Mouse (Mus musculus) heart, postnatal 36 days (tissue): ENCODE measurements around the gene Gstz1. TPM values are rescaled to one million over a fixed set of nuclear protein-coding genes. Genes with fewer than 3 reads are reported as not detected.
"Not testable (repeated sequence)": the region's sequence is repeated elsewhere in the genome, so short reads cannot be mapped to it uniquely, and the experiment has no call there.

Experiments
- DNase-seq, 2 experiments: peaks; one replicate each; pipeline ENCODE4 v3.0.0; 2021 to 2022
- intact Hi-C: fragments of 180-260 bp; cut with DNase I; formaldehyde crosslinking; loops from one replicate; pipeline ENCODE4 v1.15.1; 2025
- total RNA-seq, 2 experiments: library from RNA; stranded (reverse); gene quantifications; 2 replicates each; pipeline ENCODE4 v1.2.3; 2021

The Gstz1 gene
- total RNA-seq, 2 experiments from 2014 or later = 47.6 TPM

GRCm38 (mm10) chr12:87154448-87154847, 7.5 kb downstream of the Gstz1 start:
- intact Hi-C loops, DNase-seq: not testable (repeated sequence)

GRCm38 (mm10) chr12:87157361-87157760, 10.4 kb downstream of the Gstz1 start:
- intact Hi-C loops = no loop called here
- no peak for DNase-seq

DNA sequence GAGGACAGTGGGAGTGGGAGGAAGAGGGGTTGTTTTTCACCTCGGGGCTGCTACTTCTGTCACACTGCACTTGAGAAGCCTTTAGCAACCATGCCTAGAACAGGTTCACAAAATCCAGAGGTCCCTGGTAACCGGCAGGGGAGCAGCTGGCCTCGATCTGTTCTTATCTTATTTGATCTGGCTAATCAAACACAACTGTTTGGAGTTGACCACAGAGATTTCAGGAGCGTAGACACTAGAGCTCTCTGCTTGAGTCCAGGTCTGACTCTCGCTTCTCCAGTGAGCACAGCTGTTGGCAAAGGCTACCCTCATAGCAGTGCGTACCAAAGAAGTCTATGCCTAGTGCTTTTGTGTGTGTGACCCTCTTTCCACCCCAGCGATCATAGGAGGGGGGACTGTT, 11.1 kb downstream of the Gstz1 start:
- intact Hi-C loops = no loop called here
- no peak for DNase-seq

DNA sequence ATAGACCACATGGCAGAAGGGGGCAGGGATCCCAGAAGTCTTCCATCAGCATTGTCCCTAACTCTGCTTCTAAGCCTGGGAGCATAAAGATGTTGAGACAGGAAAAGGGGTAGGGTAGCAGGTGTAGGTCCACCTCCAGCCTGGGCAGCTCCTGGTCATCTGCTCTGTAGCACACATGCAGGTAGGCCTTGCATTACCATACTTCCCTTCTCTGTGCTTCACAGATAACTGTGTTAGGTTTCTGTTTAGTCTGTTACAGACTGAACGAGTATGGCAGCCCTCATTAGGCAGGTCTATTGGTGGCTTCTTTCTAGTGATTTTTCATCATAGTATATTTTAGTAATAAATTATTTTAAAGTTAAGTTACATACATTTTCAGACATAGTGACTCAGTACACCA, 13.3 kb downstream of the Gstz1 start:
- no peak for DNase-seq
- intact Hi-C loops = no loop called here

DNA sequence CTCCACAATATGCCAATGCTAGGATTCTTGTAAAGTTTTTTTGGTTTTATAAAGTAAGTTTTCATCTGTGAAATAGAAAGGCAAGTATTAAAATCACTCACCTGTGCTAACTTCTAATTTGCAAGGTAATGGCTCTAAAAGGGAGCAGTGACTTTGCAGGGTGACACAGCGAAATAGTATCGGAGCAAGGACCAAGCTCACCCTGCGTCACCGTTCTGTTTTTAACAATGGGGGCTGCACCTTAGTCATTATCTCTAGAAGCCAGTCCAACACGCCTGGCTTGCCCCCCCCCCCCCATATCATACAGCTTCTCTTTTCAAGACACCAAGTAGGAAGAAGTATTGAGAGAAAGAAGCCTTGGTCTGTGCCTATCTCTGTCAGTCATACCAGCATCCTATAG, 13.8 kb downstream of the Gstz1 start:
- no peak for DNase-seq
- intact Hi-C loops = no loop called here

DNA sequence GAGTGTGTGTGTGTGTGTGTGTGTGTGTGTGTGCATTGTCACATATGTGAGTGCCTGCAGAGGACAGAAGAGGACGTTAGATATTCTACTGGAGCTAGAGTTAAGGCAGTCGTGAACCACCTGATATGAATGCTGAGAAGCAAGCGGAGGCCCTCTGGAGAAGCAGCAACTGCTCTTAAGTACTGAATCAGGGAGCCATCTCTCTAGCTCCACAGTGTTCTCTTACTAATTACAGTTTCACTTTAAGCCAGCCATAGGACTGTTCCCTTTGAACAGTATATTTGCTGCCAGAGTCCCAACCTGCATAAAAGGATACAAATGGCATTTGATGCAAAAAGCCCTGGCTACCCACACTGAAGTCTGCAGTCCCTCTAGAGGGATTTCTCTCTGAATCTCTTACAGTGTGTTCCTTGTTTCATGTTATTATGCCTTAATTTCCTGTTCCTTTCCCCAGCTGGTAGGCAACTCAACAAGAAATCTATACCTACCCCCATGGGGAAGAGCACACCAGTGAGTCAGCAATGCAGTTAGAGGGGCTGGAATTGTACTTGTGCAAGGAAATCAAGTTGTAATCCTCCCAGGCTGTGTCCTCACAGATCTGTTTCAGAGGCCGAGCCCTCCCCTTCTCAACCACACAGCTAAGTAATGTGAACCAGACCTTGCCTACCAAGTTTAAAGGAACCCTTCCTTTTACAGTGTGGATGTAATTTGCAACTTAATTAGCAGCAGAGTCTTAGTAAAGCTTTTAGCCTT, 28.4 kb downstream of the Gstz1 start:
- intact Hi-C loops = no loop called here
- DNase-seq = no peak

DNA sequence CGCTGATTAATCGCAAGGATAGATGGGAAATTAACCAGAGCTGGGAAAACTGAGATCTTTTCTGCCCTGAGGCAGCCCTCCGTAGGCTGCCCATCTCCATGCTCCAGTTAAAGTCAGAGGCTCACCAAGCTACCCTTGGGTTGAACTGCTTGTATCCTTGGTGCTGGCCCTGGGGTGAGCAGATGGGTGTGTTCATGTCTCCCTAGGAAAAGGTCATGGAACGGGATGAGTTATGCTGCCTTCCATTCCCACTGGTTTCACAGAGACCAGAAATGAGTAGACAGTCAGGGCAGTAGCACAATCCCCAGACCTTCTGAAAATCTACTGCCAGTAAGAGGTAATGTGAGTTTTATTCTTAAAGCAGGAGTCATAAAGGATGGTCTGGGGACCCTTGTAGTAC, 30.7 kb downstream of the Gstz1 start:
- intact Hi-C loops = no loop called here

GRCm38 (mm10) chr12:87193008-87193407, 46.0 kb downstream of the Gstz1 start:
- intact Hi-C loops = no loop called here
- DNase-seq = no peak

More for the DNA sequence above, 30.7 kb downstream of the Gstz1 start:
- DNase-seq = no peak

DNA sequence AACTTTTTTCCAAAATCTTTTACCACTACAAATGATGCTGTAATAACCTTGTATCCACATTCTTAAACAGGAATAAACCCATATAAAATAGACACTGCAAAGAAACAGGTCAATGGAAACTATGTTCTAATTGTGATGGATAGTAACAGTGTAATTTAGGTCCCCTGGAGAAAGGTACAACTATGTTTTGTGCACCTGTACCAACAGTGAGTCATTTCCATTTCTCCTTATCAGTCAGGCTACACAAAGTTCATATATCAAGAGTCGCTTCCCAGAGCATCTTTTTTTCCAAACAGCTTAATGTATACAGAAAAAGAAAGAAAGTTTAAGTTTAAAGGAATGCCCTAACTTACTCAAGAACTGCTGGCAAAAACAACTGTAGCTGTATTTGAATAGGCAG, 48.1 kb downstream of the Gstz1 start:
- intact Hi-C loops = no loop called here
- DNase-seq = no peak

DNA sequence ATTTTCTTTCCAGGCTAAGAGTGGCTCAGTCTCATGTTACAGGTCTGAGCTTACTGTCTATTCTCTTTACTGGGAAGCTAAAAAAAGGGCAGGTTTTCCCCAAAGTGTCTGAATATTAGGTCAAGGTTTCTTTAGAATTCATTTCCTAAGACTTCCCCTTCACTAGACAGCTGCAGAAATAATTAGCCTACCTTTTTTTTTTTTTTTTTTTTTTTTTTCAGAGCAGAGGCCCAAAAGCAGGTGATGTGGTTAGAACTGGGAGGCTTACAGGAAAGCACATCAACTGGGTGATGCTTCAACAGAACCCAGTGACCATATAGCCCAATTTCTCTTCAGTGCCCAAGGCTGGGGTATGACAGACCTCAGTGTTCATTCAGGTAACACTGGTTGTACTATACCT, 49.3 kb downstream of the Gstz1 start:
- no peak for DNase-seq
- intact Hi-C loops = no loop called here

- no peak for DNase-seq
- intact Hi-C loops = no loop called here
Measured at GRCm38 (mm10) chr12:87198792-87199191, 51.8 kb downstream of the Gstz1 start.

DNA sequence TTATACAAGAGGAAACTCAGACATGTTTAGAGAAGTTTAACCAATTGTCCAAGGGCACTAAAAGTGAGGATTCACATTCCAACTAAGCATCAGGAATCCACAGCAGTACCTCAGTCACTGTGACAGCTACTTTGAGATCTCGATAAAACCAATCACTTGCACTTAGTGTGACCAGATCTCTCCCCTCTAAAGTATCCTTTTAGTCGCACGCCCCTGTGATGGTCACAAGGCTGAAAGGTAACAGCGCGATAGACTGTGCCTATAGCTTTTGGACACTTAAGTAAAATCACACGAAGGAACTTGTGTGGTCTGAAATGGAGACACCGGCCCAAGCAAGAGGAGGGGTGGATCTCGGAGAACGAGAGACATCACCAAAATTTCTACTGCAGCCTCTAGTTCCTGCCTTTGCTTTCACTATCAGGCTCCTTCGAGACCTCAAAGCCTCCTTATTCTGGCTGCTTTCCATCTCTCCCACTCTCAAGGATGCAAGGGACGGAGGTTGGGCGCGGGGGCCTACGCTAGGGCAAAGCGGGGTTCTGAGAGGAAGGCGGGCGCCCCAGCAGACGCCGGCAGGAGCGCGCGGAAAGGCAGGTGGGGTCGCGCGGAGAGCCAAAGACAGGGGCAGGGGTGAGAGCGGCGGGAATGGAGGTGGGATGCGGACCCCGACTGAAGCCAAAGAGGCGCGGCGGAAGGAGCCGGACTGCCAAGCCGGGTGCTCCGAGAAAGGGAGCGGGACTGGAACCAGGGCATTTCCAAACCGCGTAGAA, 52.4 kb downstream of the Gstz1 start, which contains the start of gene Samd15:
TSS of gene Samd15 (plus strand) at position 518 of the 767 bp plus-strand sequence.
- intact Hi-C loops = no loop called here
- peak; percentile 47 to 48 for DNase-seq

GRCm38 (mm10) chr12:87199973-87200586, 53.1 kb downstream of the Gstz1 start, which contains the start of gene Tmed8:
Tmed8 (minus strand) TSS chr12:87200454.
- DNase-seq = peak; percentile 75 to 79
- intact Hi-C loops = loop anchor here (2.0 kb wide), 1 partner anchor 51 kb away; no protein-coding TSS in a partner anchor

DNA sequence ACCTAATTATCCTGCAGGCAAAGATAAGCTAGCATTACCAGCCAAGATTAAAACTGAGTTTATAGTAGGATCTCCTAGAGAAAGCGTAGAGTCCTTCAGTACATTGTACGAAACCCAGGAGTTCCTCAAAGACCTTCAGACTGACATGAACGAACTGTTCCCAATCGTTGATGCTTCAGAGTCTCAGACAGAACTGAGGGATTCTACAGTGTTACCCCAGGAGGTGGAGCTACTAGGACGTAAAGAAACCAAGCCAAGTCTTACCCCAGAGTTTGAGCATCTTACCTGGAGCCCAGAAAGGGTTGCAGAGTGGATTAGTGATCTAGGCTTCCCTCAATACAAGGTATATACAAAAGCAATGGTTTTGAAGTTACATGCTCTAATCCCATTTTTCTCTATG, 54.7 kb downstream of the Gstz1 start:
- intact Hi-C loops = loop anchor here (2.0 kb wide), 1 partner anchor 53 kb away; no protein-coding TSS in a partner anchor
- no peak for DNase-seq

DNA sequence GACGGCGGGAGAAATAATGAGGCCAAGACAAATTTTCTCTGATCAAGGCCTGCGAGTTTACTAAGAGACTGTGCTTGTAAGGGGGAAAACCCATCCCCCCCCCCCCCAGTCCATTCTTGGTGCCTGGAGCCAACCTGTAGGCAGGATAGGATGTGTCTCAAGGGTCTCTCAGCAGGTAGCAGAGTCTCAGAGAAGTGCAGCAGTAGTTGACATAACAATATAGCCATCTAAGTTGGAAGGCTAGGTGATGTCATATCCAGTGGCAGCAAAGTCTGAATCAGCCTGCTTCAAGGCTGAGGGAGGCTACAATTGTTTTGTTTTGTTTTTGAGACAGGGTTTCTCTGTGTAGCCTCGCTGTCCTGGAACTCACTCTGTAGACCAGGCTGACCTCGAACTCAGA, 58.8 kb downstream of the Gstz1 start:
- intact Hi-C loops, DNase-seq: not testable (repeated sequence)

DNA sequence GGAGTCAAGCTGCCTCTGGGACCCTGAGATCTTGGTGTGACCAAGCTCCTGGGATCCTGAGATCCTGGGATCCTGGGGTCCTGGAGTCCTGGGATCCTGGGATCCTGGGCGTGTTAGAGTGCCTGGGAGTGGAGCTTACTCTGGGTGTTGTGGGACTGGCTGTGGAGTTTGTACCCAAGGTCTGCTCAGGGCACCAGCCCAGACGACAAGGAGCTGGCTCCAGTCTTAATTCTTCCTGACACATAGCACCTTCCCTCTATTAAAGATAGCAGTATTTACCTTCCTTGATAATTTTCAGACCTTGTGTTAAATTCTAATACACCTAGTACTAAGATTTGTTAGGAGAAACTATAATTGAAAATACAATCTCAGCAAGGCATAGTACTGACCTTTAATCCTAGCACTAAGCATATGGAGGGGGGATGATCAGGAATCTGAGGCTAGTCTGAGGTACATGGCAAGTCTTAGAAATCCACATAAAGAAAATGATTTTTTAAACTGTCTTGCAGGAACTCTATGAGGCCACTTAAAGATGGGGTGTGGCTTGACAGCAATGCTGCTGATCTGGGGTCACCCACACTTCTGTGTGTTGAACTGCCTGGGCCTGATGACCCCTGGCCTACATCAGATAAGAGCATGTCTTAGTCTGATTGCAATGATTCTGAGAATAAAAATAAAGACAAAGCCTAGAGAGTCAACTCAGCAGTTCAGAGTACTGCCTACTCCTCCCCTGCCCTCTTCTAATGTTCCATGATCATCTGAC, 66.1 kb downstream of the Gstz1 start:
- intact Hi-C loops = no loop called here
- DNase-seq = no peak
